Mouse (Mus musculus): ENCODE results near the gene Exosc1. TPM values are rescaled to one million over a fixed set of nuclear protein-coding genes. Genes with fewer than 3 reads are reported as not detected.

The Exosc1 gene
- polyA plus RNA-seq, 1 experiment from 2014 or later, result 83.2 TPM

DNA sequence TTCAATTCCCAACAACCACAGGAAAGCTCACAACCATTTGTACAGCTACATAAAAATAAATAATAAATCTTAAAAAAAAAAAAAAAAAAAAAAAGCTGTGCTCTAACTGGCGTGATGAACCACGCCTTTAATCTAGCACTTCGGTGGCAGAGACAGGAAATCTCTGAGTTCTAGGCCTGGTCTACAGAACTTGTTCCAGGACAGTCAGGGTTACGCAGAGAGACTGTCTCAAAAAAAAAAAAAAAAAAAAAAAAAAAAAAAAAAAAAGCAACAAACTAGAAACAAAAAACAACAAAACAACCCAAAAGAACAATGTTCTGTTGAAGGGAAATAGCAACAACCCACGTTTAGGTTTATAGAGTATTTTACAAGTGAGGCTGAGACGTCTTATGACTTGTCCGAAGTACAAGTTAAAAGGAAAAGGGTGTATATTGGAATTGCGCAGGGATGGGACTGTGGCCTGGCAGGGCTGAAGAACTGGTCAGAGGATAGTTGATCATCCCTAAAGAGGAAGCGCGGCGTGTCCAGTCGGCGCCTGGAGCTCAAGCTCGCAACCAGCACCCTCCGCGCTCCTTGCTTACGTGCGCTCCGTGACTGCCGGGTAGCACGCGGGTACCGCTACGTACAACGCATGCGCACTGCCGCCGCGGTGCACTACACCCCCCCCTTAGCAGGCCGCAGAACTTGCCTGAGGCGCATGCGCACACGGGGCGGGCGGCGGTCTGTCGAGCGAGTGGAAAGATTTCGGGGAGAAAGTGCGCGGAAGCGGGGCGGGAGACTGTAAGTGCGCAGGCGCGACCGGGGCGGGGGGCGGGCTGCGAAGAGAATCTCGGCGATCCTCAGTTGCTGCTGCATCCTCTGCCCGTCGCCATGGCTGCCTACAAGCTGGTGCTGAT is 21.8 kb downstream of the Exosc1 start, which contains the start of gene Pgam1:
Pgam1 (plus strand) TSS at position 746 of the 896 bp plus-strand sequence.
- H3K9ac ChIP-seq, result peak within 1 kb of the TSS; percentile 89
- WGBS, result 6% methylated on average over 53 of the region's 54 CpGs
- H3K4me2 ChIP-seq, result peak within 1 kb of the TSS; percentile 96
- peaks cover 20% of the 10 kb centered on the region for H3K4me1 ChIP-seq
- peak within 1 kb of the TSS; percentile 97 for H3K4me3 ChIP-seq
- peak; percentile 96 for ATAC-seq
- H3K27ac ChIP-seq, result peak within 1 kb of the TSS; percentile 80
- peaks cover 11% of the 10 kb centered on the region for H3K36me3 ChIP-seq (ENCODE audit: poor library complexity, severe bottlenecking)
- no peaks in the 10 kb centered on the region for H3K9me3 ChIP-seq (replicated peaks)
- H3K27me3 ChIP-seq, result no peaks in the 10 kb centered on the region

DNA sequence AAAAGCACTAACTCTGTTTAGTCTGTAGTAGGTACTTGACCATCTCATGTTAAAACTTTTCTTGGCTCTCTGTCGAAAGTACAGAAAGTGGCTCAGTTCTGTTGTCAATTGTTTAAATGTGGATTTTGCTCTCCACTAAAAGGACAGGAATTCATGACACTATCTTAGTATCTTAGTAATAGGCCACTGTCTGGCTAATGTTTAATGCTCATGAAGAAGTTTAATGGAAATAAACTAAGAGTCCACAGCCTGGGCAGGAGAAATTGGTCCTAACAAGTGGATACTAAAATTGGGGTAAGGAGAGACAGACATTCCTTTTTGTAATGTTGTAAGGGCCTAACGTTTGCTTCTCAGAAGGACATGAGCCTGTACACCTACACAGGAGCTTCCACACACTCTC is 22.8 kb downstream of the Exosc1 start:
- no peak overlapping the region for H3K9ac ChIP-seq
- no peak overlapping the region for H3K27ac ChIP-seq
- H3K4me1 ChIP-seq, result peaks cover 20% of the 10 kb centered on the region
- H3K27me3 ChIP-seq, result no peaks in the 10 kb centered on the region
- H3K4me3 ChIP-seq, result no peak overlapping the region
- H3K9me3 ChIP-seq (replicated peaks), result no peaks in the 10 kb centered on the region
- 0 out of 2 replicates have a peak, but pooled peaks cover 4% of the 10 kb centered on the region for H3K36me3 ChIP-seq (ENCODE audit: poor library complexity, severe bottlenecking)
- 81% methylated on average over 2 of the region's 2 CpGs for WGBS
- no peak for ATAC-seq
- H3K4me2 ChIP-seq, result no peak overlapping the region

DNA sequence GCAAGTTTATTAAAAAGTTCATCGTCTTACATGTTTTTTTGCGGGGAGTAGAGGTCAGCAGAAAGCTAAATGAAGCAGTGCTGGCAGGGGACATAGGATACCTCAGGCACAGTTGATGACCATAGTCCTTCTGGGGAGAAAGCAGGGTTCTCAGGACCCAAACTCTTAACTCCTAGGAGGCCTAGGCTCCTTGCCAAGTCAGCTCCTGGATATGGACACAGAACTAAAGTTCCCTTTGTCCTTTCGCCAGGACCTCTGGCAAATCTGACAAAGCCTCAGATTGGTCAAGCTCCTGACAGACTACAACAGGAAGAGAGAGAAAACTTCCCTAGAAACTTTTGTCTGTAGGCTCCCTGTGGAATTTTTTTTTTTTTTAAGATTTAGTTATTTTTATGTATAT is 24.5 kb downstream of the Exosc1 start:
- Histone ChIP-seq H3K36me3 (ENCODE audit: poor library complexity, severe bottlenecking) (no peaks in the 10 kb centered on the region), H3K9me3 (replicated peaks) (no peaks in the 10 kb centered on the region), H3K27ac (no peak overlapping the region), H3K4me3 (no peak overlapping the region), H3K9ac (no peak overlapping the region), H3K4me2 (no peak overlapping the region), H3K27me3 (no peaks in the 10 kb centered on the region), H3K4me1 (peaks cover 12% of the 10 kb centered on the region)
- 87% methylated on average over 3 of the region's 3 CpGs for WGBS
- ATAC-seq, result no peak

GRCm38 (mm10) chr19:41907079-41907760 is 26.0 kb downstream of the Exosc1 start:
- Histone ChIP-seq H3K9me3 (replicated peaks) (no peaks in the 10 kb centered on the region), H3K9ac (no peak overlapping the region), H3K4me2 (no peak overlapping the region), H3K27me3 (no peaks in the 10 kb centered on the region), H3K4me3 (no peak overlapping the region), H3K27ac (no peak overlapping the region), H3K36me3 (ENCODE audit: poor library complexity, severe bottlenecking) (no peaks in the 10 kb centered on the region), H3K4me1 (no peaks in the 10 kb centered on the region)
- no peak for ATAC-seq
- WGBS, result 53% methylated on average over 8 of the region's 8 CpGs

DNA sequence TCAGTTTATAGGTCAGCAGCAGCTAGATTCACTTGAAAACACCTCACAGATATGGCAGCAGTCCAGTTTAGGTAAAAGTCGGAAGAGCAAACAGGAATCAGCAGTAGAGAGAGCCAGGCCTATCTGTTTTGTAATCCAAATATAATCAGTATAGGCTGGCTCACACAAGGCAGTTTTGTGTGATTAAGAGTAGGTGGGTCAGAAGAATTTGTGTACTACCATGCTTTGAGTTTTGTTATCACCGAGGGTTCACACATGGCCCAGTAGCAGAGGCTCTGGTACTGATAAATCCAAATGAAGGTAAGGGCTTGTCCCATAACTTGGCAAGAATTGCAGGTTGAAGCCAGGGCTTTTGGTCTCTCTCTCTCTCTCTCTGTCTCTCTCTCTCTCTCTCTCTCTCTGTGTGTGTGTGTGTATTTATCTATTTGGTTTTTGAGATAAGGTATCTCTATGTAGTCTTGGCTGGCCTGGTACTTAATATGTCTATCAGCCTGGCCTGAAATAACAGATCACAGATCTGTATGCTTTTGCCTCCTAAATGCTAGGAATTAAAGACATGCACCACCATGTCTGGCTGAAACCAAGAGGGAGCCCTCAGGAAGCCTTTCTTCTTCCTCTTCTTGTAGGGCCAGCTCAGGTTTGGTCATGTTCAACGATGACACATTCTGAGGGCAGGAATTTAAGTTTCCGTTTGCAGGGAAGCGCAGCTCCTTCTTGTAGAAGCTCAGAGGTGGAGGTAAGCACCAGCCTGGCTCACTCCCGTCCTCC is 26.7 kb downstream of the Exosc1 start:
- WGBS, result 72% methylated on average over 6 of the region's 6 CpGs
- ATAC-seq, result no peak

GRCm38 (mm10) chr19:41905246-41905645 is 28.0 kb downstream of the Exosc1 start:
- Histone ChIP-seq H3K36me3 (ENCODE audit: poor library complexity, severe bottlenecking) (no peaks in the 10 kb centered on the region), H3K27ac (no peak overlapping the region), H3K4me2 (no peak overlapping the region), H3K9me3 (replicated peaks) (no peaks in the 10 kb centered on the region), H3K4me1 (no peaks in the 10 kb centered on the region), H3K27me3 (no peaks in the 10 kb centered on the region), H3K9ac (no peak overlapping the region), H3K4me3 (no peak overlapping the region)
- ATAC-seq, result no peak
- 99% methylated on average over 2 of the region's 2 CpGs for WGBS

More for the DNA sequence above, 26.7 kb downstream of the Exosc1 start:
- Histone ChIP-seq H3K4me3 (no peak overlapping the region), H3K4me2 (no peak overlapping the region), H3K27me3 (no peaks in the 10 kb centered on the region), H3K36me3 (ENCODE audit: poor library complexity, severe bottlenecking) (no peaks in the 10 kb centered on the region), H3K9me3 (replicated peaks) (no peaks in the 10 kb centered on the region), H3K27ac (no peak overlapping the region), H3K9ac (no peak overlapping the region), H3K4me1 (no peaks in the 10 kb centered on the region)

- Histone ChIP-seq H3K9ac (no peak overlapping the region), H3K4me3 (no peak overlapping the region), H3K27ac (no peak overlapping the region), H3K4me2 (no peak overlapping the region), H3K9me3 (replicated peaks) (no peaks in the 10 kb centered on the region), H3K36me3 (ENCODE audit: poor library complexity, severe bottlenecking) (no peaks in the 10 kb centered on the region), H3K4me1 (no peaks in the 10 kb centered on the region), H3K27me3 (no peaks in the 10 kb centered on the region)
- ATAC-seq, result no peak
- 88% methylated on average over 10 of the region's 10 CpGs for WGBS
Measured at GRCm38 (mm10) chr19:41902848-41903593, 30.2 kb downstream of the Exosc1 start.

GRCm38 (mm10) chr19:41901696-41902095 is 31.5 kb downstream of the Exosc1 start:
- Histone ChIP-seq H3K27ac (0 out of 2 replicates have a peak overlapping the region, but pooled peaks have one; percentile 21), H3K9ac (no peak overlapping the region), H3K4me2 (no peak overlapping the region), H3K4me3 (no peak overlapping the region), H3K27me3 (no peaks in the 10 kb centered on the region), H3K4me1 (peaks cover under 1% of the 10 kb centered on the region; the same call in 1 of the 2 replicates), H3K9me3 (replicated peaks) (no peaks in the 10 kb centered on the region), H3K36me3 (ENCODE audit: poor library complexity, severe bottlenecking) (no peaks in the 10 kb centered on the region)
- 57% methylated on average over 2 of the region's 2 CpGs for WGBS
- ATAC-seq, result no peak

GRCm38 (mm10) chr19:41900495-41901090 is 32.6 kb downstream of the Exosc1 start:
- H3K9me3 ChIP-seq (replicated peaks), result no peaks in the 10 kb centered on the region
- no peak overlapping the region for H3K4me2 ChIP-seq
- no peak for ATAC-seq
- no peaks in the 10 kb centered on the region for H3K27me3 ChIP-seq
- no peak overlapping the region for H3K4me3 ChIP-seq
- H3K4me1 ChIP-seq, result peaks cover 6% of the 10 kb centered on the region
- no peaks in the 10 kb centered on the region for H3K36me3 ChIP-seq (ENCODE audit: poor library complexity, severe bottlenecking)
- H3K27ac ChIP-seq, result no peak overlapping the region
- WGBS, result 86% methylated on average over 8 of the region's 8 CpGs
- no peak overlapping the region for H3K9ac ChIP-seq

- no peaks in the 10 kb centered on the region for H3K27me3 ChIP-seq
- H3K4me3 ChIP-seq, result no peak overlapping the region
- no peak overlapping the region for H3K4me2 ChIP-seq
- H3K27ac ChIP-seq, result no peak overlapping the region
- no peak overlapping the region for H3K9ac ChIP-seq
- peaks cover 18% of the 10 kb centered on the region for H3K4me1 ChIP-seq
- no peaks in the 10 kb centered on the region for H3K9me3 ChIP-seq (replicated peaks)
- no peaks in the 10 kb centered on the region for H3K36me3 ChIP-seq (ENCODE audit: poor library complexity, severe bottlenecking)
- WGBS, result 45% methylated on average over 4 of the region's 4 CpGs
- no peak for ATAC-seq
Measured at GRCm38 (mm10) chr19:41898860-41899259, 34.4 kb downstream of the Exosc1 start.

DNA sequence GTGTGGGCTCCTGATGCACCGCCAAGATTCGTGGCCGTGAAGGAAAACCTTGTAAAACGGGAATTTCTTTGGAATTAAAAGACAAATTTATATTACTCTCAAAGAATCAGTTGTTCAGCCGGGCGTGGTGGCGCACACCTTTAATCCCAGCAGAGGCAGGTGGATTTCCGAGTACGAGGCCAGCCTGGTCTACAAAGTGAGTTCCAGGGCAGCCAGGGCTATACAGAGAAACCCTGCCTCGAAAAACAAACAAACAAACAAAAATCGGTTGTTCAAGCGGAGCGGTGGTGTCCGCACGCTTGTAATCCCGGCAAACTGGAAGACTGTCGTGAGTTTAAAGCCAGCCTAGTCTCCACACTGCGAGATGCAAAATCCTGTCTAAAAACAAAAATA is 36.9 kb downstream of the Exosc1 start:
- ATAC-seq, result peak; percentile 34; the same call in 1 of the 2 replicates
- Histone ChIP-seq H3K4me1 (peaks cover 18% of the 10 kb centered on the region), H3K36me3 (ENCODE audit: poor library complexity, severe bottlenecking) (peaks cover under 1% of the 10 kb centered on the region; the same call in 1 of the 2 replicates), H3K9me3 (replicated peaks) (no peaks in the 10 kb centered on the region), H3K27me3 (no peaks in the 10 kb centered on the region), H3K27ac (no peak overlapping the region), H3K4me3 (peak overlapping the region; percentile 91), H3K9ac (peak overlapping the region; percentile 61), H3K4me2 (peak overlapping the region; percentile 83)
- WGBS, result 20% methylated on average over 18 of the region's 18 CpGs

Data from forebrain, embryonic 13.5 days (tissue).